Mouse (Mus musculus): ENCODE measurements around the gene Pak1. TPM values are rescaled to one million over a fixed set of nuclear protein-coding genes. Genes with fewer than 3 reads are reported as not detected.

Gene Pak1
- polyA plus RNA-seq (2015; fragmentation: Nextera tagmentation; extraction: Ambion mirVana) = 148 and 150 TPM in 2 replicates

DNA sequence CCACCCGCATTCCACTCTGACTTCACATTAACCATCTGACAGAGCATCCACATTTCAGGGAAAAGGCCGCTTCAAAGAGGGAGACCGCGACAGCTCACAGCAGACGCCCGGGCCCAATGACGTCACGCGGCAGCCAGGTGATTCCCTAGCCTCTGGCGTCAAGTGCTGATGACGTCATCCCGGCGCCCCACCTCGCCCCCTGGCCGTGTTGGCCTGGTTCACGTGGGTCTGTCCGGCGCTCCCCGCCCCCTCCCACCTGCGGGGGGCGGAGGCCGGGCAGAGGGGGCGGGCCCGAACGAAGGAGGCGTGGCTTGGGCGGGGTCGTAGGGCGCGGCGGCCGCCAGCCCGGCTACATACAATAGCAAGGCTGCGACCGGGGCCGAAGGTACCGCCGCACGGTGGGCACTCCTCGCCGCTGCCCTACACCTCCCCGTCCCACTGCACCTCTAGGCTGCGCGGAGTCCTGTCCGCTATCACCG, at the start of gene Pak1:
TSS of gene Pak1 (plus strand) at position 352 of the 479 bp plus-strand sequence.
- peak within 1 kb of the TSS; percentile 81 for H3K4me2 ChIP-seq (ENCODE audit: low read length)
- H3K27ac ChIP-seq (ENCODE audit: low read length) = peak within 1 kb of the TSS; percentile 73
- H3K4me1 ChIP-seq (ENCODE audit: control insufficient read depth, insufficient read depth, low read length) = peaks cover 16% of the 10 kb centered on the region
- WGBS = under 1% methylated on average over 44 of the region's 46 CpGs
- ATAC-seq = peak; percentile 96
- H3K9me3 ChIP-seq (replicated peaks; ENCODE audit: control insufficient read depth, low read length, poor library complexity, severe bottlenecking) = no peaks in the 10 kb centered on the region
- peak within 1 kb of the TSS; percentile 96 for H3K9ac ChIP-seq (ENCODE audit: low read depth, low read length)
- H3K36me3 ChIP-seq (ENCODE audit: control insufficient read depth, insufficient read depth, low read length) = no peaks in the 10 kb centered on the region
- no peaks in the 10 kb centered on the region; the same call in 1 of the 2 replicates for H3K27me3 ChIP-seq (ENCODE audit: control insufficient read depth, insufficient read depth, low read depth, low read length)
- peak within 1 kb of the TSS; percentile 93 for H3K4me3 ChIP-seq (ENCODE audit: low read depth, low read length)

- Histone ChIP-seq H3K36me3 (ENCODE audit: control insufficient read depth, insufficient read depth, low read length) (no peaks in the 10 kb centered on the region), H3K4me1 (ENCODE audit: control insufficient read depth, insufficient read depth, low read length) (peaks cover 10% of the 10 kb centered on the region), H3K27ac (ENCODE audit: low read length) (no peak overlapping the region), H3K27me3 (ENCODE audit: control insufficient read depth, insufficient read depth, low read depth, low read length) (no peaks in the 10 kb centered on the region; the same call in 1 of the 2 replicates), H3K9me3 (replicated peaks; ENCODE audit: control insufficient read depth, low read length, poor library complexity, severe bottlenecking) (no peaks in the 10 kb centered on the region), H3K4me3 (ENCODE audit: low read depth, low read length) (no peak overlapping the region), H3K9ac (ENCODE audit: low read depth, low read length) (no peak overlapping the region), H3K4me2 (ENCODE audit: low read length) (no peak overlapping the region)
- ATAC-seq = no peak
- whole genome bisulfite sequencing = 40% methylated on average over 10 of the region's 10 CpGs
Measured at GRCm38 (mm10) chr7:97740948-97741347, 47.4 kb upstream of the Pak1 start.

DNA sequence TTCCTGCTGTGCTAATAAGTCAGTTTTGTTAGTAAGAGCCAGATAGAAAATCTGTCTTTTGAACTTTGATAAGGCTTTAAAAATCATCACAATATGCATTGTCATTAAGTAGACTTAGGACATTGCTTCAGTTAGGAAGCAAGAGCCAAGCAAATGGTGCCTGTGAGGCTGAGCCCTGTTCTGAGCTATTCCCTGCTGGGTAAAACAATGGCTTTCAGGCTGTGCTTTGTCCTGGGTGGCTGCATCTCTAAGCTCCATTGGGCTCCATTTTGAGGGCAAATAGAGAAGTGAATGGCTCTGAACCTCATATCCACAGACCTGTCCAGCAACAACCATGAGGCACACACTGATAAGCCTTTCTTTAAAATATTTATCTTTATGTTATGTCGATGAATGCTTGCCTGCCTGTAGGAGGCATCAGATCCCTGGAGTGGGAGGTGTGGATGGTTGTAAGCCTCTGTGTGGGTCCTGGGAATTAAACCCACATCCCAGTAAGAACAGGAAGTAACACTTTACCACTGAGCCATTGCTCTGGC, 46.5 kb upstream of the Pak1 start:
- Histone ChIP-seq H3K27me3 (ENCODE audit: control insufficient read depth, insufficient read depth, low read depth, low read length) (no peaks in the 10 kb centered on the region), H3K9ac (ENCODE audit: low read depth, low read length) (no peak overlapping the region), H3K9me3 (replicated peaks; ENCODE audit: control insufficient read depth, low read length, poor library complexity, severe bottlenecking) (no peaks in the 10 kb centered on the region), H3K4me2 (ENCODE audit: low read length) (no peak overlapping the region), H3K4me3 (ENCODE audit: low read depth, low read length) (no peak overlapping the region), H3K27ac (ENCODE audit: low read length) (no peak overlapping the region), H3K4me1 (ENCODE audit: control insufficient read depth, insufficient read depth, low read length) (peaks cover 6% of the 10 kb centered on the region), H3K36me3 (ENCODE audit: control insufficient read depth, insufficient read depth, low read length) (no peaks in the 10 kb centered on the region)
- WGBS = 9% methylated on average over 1 of the region's 1 CpGs
- no peak for ATAC-seq

GRCm38 (mm10) chr7:97745299-97745698, 43.0 kb upstream of the Pak1 start:
- Histone ChIP-seq H3K4me2 (ENCODE audit: low read length) (no peak overlapping the region), H3K9ac (ENCODE audit: low read depth, low read length) (no peak overlapping the region), H3K36me3 (ENCODE audit: control insufficient read depth, insufficient read depth, low read length) (no peaks in the 10 kb centered on the region), H3K27ac (ENCODE audit: low read length) (no peak overlapping the region), H3K27me3 (ENCODE audit: control insufficient read depth, insufficient read depth, low read depth, low read length) (no peaks in the 10 kb centered on the region), H3K4me1 (ENCODE audit: control insufficient read depth, insufficient read depth, low read length) (no peaks in the 10 kb centered on the region; the same call in 1 of the 2 replicates), H3K4me3 (ENCODE audit: low read depth, low read length) (no peak overlapping the region), H3K9me3 (replicated peaks; ENCODE audit: control insufficient read depth, low read length, poor library complexity, severe bottlenecking) (no peaks in the 10 kb centered on the region)
- 0 out of 2 replicates have a peak, but pooled peaks have one; percentile 39 for ATAC-seq
- 13% methylated on average over 3 of the region's 3 CpGs for WGBS

GRCm38 (mm10) chr7:97747176-97747707, 41.1 kb upstream of the Pak1 start:
- Histone ChIP-seq H3K36me3 (ENCODE audit: control insufficient read depth, insufficient read depth, low read length) (no peaks in the 10 kb centered on the region), H3K27ac (ENCODE audit: low read length) (no peak overlapping the region), H3K4me2 (ENCODE audit: low read length) (no peak overlapping the region), H3K27me3 (ENCODE audit: control insufficient read depth, insufficient read depth, low read depth, low read length) (no peaks in the 10 kb centered on the region), H3K4me1 (ENCODE audit: control insufficient read depth, insufficient read depth, low read length) (no peaks in the 10 kb centered on the region; the same call in 1 of the 2 replicates), H3K9ac (ENCODE audit: low read depth, low read length) (no peak overlapping the region), H3K4me3 (ENCODE audit: low read depth, low read length) (no peak overlapping the region), H3K9me3 (replicated peaks; ENCODE audit: control insufficient read depth, low read length, poor library complexity, severe bottlenecking) (no peaks in the 10 kb centered on the region)
- no peak for ATAC-seq
- 75% methylated on average over 4 of the region's 4 CpGs for WGBS

GRCm38 (mm10) chr7:97747787-97748497, 40.4 kb upstream of the Pak1 start:
- H3K36me3 ChIP-seq (ENCODE audit: control insufficient read depth, insufficient read depth, low read length) = no peaks in the 10 kb centered on the region
- H3K9me3 ChIP-seq (replicated peaks; ENCODE audit: control insufficient read depth, low read length, poor library complexity, severe bottlenecking) = no peaks in the 10 kb centered on the region
- WGBS = 26% methylated on average over 28 of the region's 28 CpGs
- peak overlapping the region; percentile 29; the same call in 1 of the 2 replicates for H3K4me2 ChIP-seq (ENCODE audit: low read length)
- H3K27ac ChIP-seq (ENCODE audit: low read length) = no peak overlapping the region
- no peaks in the 10 kb centered on the region for H3K27me3 ChIP-seq (ENCODE audit: control insufficient read depth, insufficient read depth, low read depth, low read length)
- no peak overlapping the region for H3K9ac ChIP-seq (ENCODE audit: low read depth, low read length)
- H3K4me1 ChIP-seq (ENCODE audit: control insufficient read depth, insufficient read depth, low read length) = no peaks in the 10 kb centered on the region; the same call in 1 of the 2 replicates
- ATAC-seq = peak; percentile 82
- H3K4me3 ChIP-seq (ENCODE audit: low read depth, low read length) = no peak overlapping the region

GRCm38 (mm10) chr7:97748527-97749206, 39.7 kb upstream of the Pak1 start:
- Histone ChIP-seq H3K36me3 (ENCODE audit: control insufficient read depth, insufficient read depth, low read length) (no peaks in the 10 kb centered on the region), H3K27me3 (ENCODE audit: control insufficient read depth, insufficient read depth, low read depth, low read length) (no peaks in the 10 kb centered on the region), H3K9me3 (replicated peaks; ENCODE audit: control insufficient read depth, low read length, poor library complexity, severe bottlenecking) (no peaks in the 10 kb centered on the region), H3K27ac (ENCODE audit: low read length) (no peak overlapping the region), H3K4me1 (ENCODE audit: control insufficient read depth, insufficient read depth, low read length) (no peaks in the 10 kb centered on the region; the same call in 1 of the 2 replicates), H3K9ac (ENCODE audit: low read depth, low read length) (no peak overlapping the region), H3K4me2 (ENCODE audit: low read length) (no peak overlapping the region; the same call in 1 of the 2 replicates), H3K4me3 (ENCODE audit: low read depth, low read length) (no peak overlapping the region)
- 52% methylated on average over 10 of the region's 10 CpGs for WGBS
- peak; percentile 47; the same call in 1 of the 2 replicates for ATAC-seq

DNA sequence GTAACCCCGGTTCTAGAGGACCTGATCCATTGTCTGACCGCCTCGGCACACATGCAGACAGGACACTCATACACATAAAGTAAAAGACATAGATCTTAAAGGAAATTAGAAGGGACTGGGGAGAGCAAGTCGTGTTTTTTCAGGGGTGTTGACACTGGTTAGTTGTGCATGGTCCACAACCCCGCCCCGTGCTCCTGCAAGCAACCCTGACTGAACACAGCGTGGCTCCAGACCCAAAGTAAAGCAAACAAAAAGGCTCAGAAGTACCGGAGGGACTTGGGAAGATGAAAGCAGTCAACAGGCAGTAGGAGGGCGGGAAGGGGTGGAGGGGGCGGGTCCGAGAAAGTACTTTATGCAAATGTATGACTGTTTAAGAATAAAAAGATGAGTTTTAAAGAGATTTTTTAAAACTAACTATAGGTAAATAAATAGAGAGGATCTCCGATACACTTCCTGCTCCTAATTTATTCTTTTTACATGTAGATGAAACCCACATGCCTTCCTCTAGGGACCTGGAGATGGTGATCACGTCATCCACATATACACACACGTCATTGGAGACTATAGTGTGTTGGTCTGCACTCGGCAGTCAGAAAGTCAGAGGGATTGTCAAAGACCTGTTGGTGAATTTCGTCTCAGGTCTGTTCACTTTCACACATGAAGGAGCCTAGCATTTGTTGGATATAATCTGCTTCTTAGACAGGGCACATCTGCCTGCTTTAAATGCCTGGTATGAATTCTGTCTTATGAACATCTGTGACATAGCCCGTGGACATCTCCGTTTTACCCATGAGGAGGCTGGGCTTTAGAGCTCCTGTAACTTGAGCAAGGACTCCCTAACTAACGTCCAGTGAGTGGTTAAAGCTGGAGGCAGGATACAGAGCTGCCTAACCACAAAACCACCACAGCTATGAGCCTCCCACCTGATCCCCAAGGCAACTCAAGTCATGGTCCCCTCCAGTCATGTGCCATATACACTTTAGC, 38.8 kb upstream of the Pak1 start:
- Histone ChIP-seq H3K9me3 (replicated peaks; ENCODE audit: control insufficient read depth, low read length, poor library complexity, severe bottlenecking) (no peaks in the 10 kb centered on the region), H3K9ac (ENCODE audit: low read depth, low read length) (no peak overlapping the region), H3K27me3 (ENCODE audit: control insufficient read depth, insufficient read depth, low read depth, low read length) (no peaks in the 10 kb centered on the region), H3K27ac (ENCODE audit: low read length) (no peak overlapping the region), H3K4me2 (ENCODE audit: low read length) (peak overlapping the region; percentile 9; the same call in 1 of the 2 replicates), H3K4me1 (ENCODE audit: control insufficient read depth, insufficient read depth, low read length) (no peaks in the 10 kb centered on the region; the same call in 1 of the 2 replicates), H3K36me3 (ENCODE audit: control insufficient read depth, insufficient read depth, low read length) (no peaks in the 10 kb centered on the region), H3K4me3 (ENCODE audit: low read depth, low read length) (no peak overlapping the region)
- WGBS = 23% methylated on average over 19 of the region's 19 CpGs
- no peak for ATAC-seq
